In genomic region chr11:83040325-83040724, GRCm38 (mm10) we compare ENCODE assay signal across 9 mouse cellular contexts. TPM values are rescaled to one million over a fixed set of nuclear protein-coding genes. Genes with fewer than 3 reads are reported as not detected.
DNase-seq lines count a peak whose midpoint lies in the region; ATAC-seq and TF ChIP-seq lines count a peak whose summit lies in the region.
"Had no signal": no experiment of that assay in that cellular context is flagged by ENCODE, and none has a peak within 500 bp of the region (broad histone marks: within the 10 kb centered on the region; RNA-seq: fewer than 3 reads in every experiment).

No protein-coding gene starts in this region.

- WGBS in heart, embryonic 15.5 days: 17% methylated on average over 1 of the region's 1 CpGs
- WGBS in forebrain, postnatal 0 days: 11% methylated on average over 1 of the region's 1 CpGs

- 0 out of 2 replicates have a peak, but pooled peaks cover 2% of the 10 kb centered on the region for H3K4me1 ChIP-seq in heart, embryonic 15.5 days (replicated peaks)
- no peaks in the 10 kb centered on the region for H3K4me1 ChIP-seq in forebrain, postnatal 0 days (ENCODE audit: insufficient read depth)

- H3K4me3 ChIP-seq in heart, embryonic 15.5 days: peak overlapping the region; percentile 37
- H3K4me3 ChIP-seq in forebrain, postnatal 0 days (ENCODE audit: low read depth, low read length): no peak overlapping the region

- no peak for TF ChIP-seq CTCF in forebrain, postnatal 0 days (IDR thresholded peaks at IDR 0.05; ENCODE audit: low read depth)

- ATAC-seq in heart, embryonic 15.5 days (replicated peaks; ENCODE audit: insufficient number of reproducible peaks, insufficient read depth, low FRiP score, low read depth): no peak
- peak; percentile 77 for ATAC-seq in megakaryocyte, adult 5-6 weeks (ENCODE audit: poor library complexity, severe bottlenecking)
- ATAC-seq in forebrain, postnatal 0 days: no peak

- no peak overlapping the region for H3K27ac ChIP-seq in heart, embryonic 15.5 days
- no peak overlapping the region for H3K27ac ChIP-seq in forebrain, postnatal 0 days (ENCODE audit: low read depth, low read length)

- no peaks in the 10 kb centered on the region for H3K9me3 ChIP-seq in heart, embryonic 15.5 days (replicated peaks)
- no peaks in the 10 kb centered on the region for H3K9me3 ChIP-seq in forebrain, postnatal 0 days (ENCODE audit: low read length)

- H3K4me2 ChIP-seq in heart, embryonic 15.5 days: peak overlapping the region; percentile 61
- H3K4me2 ChIP-seq in forebrain, postnatal 0 days (ENCODE audit: low read depth): no peak overlapping the region

- H3K27me3 ChIP-seq in heart, embryonic 15.5 days: no peaks in the 10 kb centered on the region; the same call in 1 of the 2 replicates
- no peaks in the 10 kb centered on the region for H3K27me3 ChIP-seq in forebrain, postnatal 0 days (ENCODE audit: insufficient read depth, low read length)

- peak; percentile 11 for DNase-seq in embryo, embryonic 10.5 days (ENCODE audit: low spot score)
- no peak for DNase-seq in embryo, embryonic 9.5 days (ENCODE audit: extremely low spot score)
- DNase-seq in CD4-positive, CD25-positive, alpha-beta regulatory T cell, adult 2 months (ENCODE audit: low read depth, low spot score): peak; percentile 86
- DNase-seq in right cerebral cortex, postnatal 14 days: no peak
- no peak for DNase-seq in right cerebral cortex, postnatal 4 days
- DNase-seq in forebrain, postnatal 0 days: no peak

- H3K9ac ChIP-seq in heart, embryonic 15.5 days: no peak overlapping the region
- no peak overlapping the region for H3K9ac ChIP-seq in forebrain, postnatal 0 days

- no peaks in the 10 kb centered on the region for H3K36me3 ChIP-seq in heart, embryonic 15.5 days
- H3K36me3 ChIP-seq in forebrain, postnatal 0 days (ENCODE audit: insufficient read depth): no peaks in the 10 kb centered on the region

RNA-seq across cellular contexts. Expression of gene Slfn8, which starts 19.7 kb away (rescaled TPM):
- polyA plus RNA-seq in heart, embryonic 15.5 days (2015; fragmentation: Nextera tagmentation; extraction: Ambion mirVana): 0.59 and 1.4 TPM in 2 replicates
- 59.7 and 60.5 TPM in 2 replicates for total RNA-seq in megakaryocyte, adult 5-6 weeks (2015)
- total RNA-seq in megakaryocyte, adult 5-6 weeks (2017): 68.3 and 68.6 TPM in 2 replicates
- total RNA-seq in forebrain, postnatal 0 days (2014; rRNA removed): 0.23 and 0.29 TPM in 2 replicates
- 0.06 and 0.27 TPM in 2 replicates for polyA plus RNA-seq in forebrain, postnatal 0 days (2015; fragmentation: Nextera tagmentation; extraction: Ambion mirVana)
- polyA plus RNA-seq: C2C12 had no signal

RNA-seq across cellular contexts. Expression of gene Slfn2, which starts 24.6 kb away (rescaled TPM):
- polyA plus RNA-seq in heart, embryonic 15.5 days (2015; fragmentation: Nextera tagmentation; extraction: Ambion mirVana): 4.4 and 6.9 TPM in 2 replicates
- total RNA-seq in megakaryocyte, adult 5-6 weeks (2015): 344 and 362 TPM in 2 replicates
- 890 and 968 TPM in 2 replicates for total RNA-seq in megakaryocyte, adult 5-6 weeks (2017)
- 1.8 and 3.5 TPM in 2 replicates for total RNA-seq in forebrain, postnatal 0 days (2014; rRNA removed)
- polyA plus RNA-seq in forebrain, postnatal 0 days (2015; fragmentation: Nextera tagmentation; extraction: Ambion mirVana): 1.5 and 1.9 TPM in 2 replicates

RNA-seq across cellular contexts. Expression of gene Slfn9, which starts 48.7 kb away (rescaled TPM):
- polyA plus RNA-seq in heart, embryonic 15.5 days (2015; fragmentation: Nextera tagmentation; extraction: Ambion mirVana): 10.7 and 15.5 TPM in 2 replicates
- 39.4 and 40.0 TPM in 2 replicates for total RNA-seq in megakaryocyte, adult 5-6 weeks (2015)
- 39.5 and 40.9 TPM in 2 replicates for total RNA-seq in megakaryocyte, adult 5-6 weeks (2017)
- total RNA-seq in forebrain, postnatal 0 days (2014; rRNA removed): 1.3 and 2.2 TPM in 2 replicates
- 0.93 and 1.3 TPM in 2 replicates for polyA plus RNA-seq in forebrain, postnatal 0 days (2015; fragmentation: Nextera tagmentation; extraction: Ambion mirVana)

Comparison
In these comparisons a context has a peak if more than half of its experiments do, and no peak if none do; other contexts are left out.
1. DNase-seq: peak in embryo, embryonic 10.5 days (single experiment) and CD4-positive, CD25-positive, alpha-beta regulatory T cell, adult 2 months (single experiment); none in embryo, embryonic 9.5 days (single experiment), right cerebral cortex, postnatal 14 days (single experiment), right cerebral cortex, postnatal 4 days (single experiment) and forebrain, postnatal 0 days (single experiment).
2. RNA of gene Slfn8, which starts 19.7 kb away (total RNA-seq): 59.7 to 68.6 TPM in megakaryocyte, adult 5-6 weeks; 0.23 to 0.29 TPM in forebrain, postnatal 0 days; every median in the first group is over 10 times any median in the second.
3. RNA of gene Slfn2, which starts 24.6 kb away (total RNA-seq): 344 to 968 TPM in megakaryocyte, adult 5-6 weeks; 1.8 to 3.5 TPM in forebrain, postnatal 0 days; every median in the first group is over 10 times any median in the second.
4. RNA of gene Slfn9, which starts 48.7 kb away (total RNA-seq): 39.4 to 40.9 TPM in megakaryocyte, adult 5-6 weeks; 1.3 to 2.2 TPM in forebrain, postnatal 0 days; every median in the first group is over 10 times any median in the second.